Mouse (Mus musculus): ENCODE results near the gene Olfr68. TPM values are rescaled to one million over a fixed set of nuclear protein-coding genes. Genes with fewer than 3 reads are reported as not detected.

The Olfr68 gene
- polyA plus RNA-seq, 1 experiment from 2014 or later, result not detected

DNA sequence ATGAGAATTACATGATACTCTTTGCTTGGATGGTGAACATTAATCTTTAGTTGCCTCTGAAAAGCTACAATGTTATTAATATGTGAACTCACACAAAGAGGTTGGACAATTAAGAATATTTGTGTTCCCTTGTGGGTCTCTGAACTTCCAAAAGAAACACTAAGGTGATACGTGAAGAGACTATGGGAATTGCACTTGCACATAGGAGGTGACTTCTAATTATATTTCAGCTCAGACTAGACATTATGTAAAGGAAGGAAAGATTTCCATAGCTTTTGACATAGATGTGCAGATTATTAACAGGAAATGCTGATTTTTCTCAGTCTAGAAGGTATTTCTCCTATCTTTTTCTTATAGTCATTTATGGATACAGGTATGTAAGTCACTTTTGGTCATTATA lies 49.4 kb downstream of the Olfr68 start, which contains the start of gene Olfr628:
Gene Olfr628, plus strand, starts transcription at position 301 of the 400 bp plus-strand sequence.
- Histone ChIP-seq H3K4me2 (replicated peaks) (no peak within 1 kb of the TSS), H3K27ac (no peak within 1 kb of the TSS), H3K4me1 (no peaks in the 10 kb centered on the region), H3K9ac (no peak within 1 kb of the TSS), H3K27me3 (replicated peaks) (no peaks in the 10 kb centered on the region), H3K9me3 (no peaks in the 10 kb centered on the region), H3K4me3 (no peak within 1 kb of the TSS), H3K36me3 (no peaks in the 10 kb centered on the region)
- 88% methylated on average over 1 of the region's 1 CpGs for WGBS
- no peak for ATAC-seq (ENCODE audit: low FRiP score, low read depth)

Other genes with a start within 250 kb of the Olfr68 start
- gene Olfr612, start 237.0 kb downstream of the Olfr68 start, polyA plus RNA-seq (2016; fragmentation: Nextera tagmentation; extraction: Ambion mirVana), result not detected in 2 replicates
- not detected in 2 replicates for gene Olfr613, start 231.6 kb downstream of the Olfr68 start, polyA plus RNA-seq (2016; fragmentation: Nextera tagmentation; extraction: Ambion mirVana)
- gene Olfr615, start 223.6 kb downstream of the Olfr68 start, polyA plus RNA-seq (2016; fragmentation: Nextera tagmentation; extraction: Ambion mirVana), result not detected in 2 replicates
- gene Olfr616, start 210.6 kb downstream of the Olfr68 start, polyA plus RNA-seq (2016; fragmentation: Nextera tagmentation; extraction: Ambion mirVana), result not detected in 2 replicates
- not detected in 2 replicates for gene Olfr617, start 206.6 kb downstream of the Olfr68 start, polyA plus RNA-seq (2016; fragmentation: Nextera tagmentation; extraction: Ambion mirVana)
- gene Olfr618, start 189.6 kb downstream of the Olfr68 start, polyA plus RNA-seq (2016; fragmentation: Nextera tagmentation; extraction: Ambion mirVana), result not detected in 2 replicates
- not detected in 2 replicates for gene Olfr619, start 179.1 kb downstream of the Olfr68 start, polyA plus RNA-seq (2016; fragmentation: Nextera tagmentation; extraction: Ambion mirVana)
- not detected in 2 replicates for gene Olfr620, start 167.2 kb downstream of the Olfr68 start, polyA plus RNA-seq (2016; fragmentation: Nextera tagmentation; extraction: Ambion mirVana)
- gene Olfr622, start 137.0 kb downstream of the Olfr68 start, polyA plus RNA-seq (2016; fragmentation: Nextera tagmentation; extraction: Ambion mirVana), result not detected in 2 replicates
- gene Olfr623, start 116.0 kb downstream of the Olfr68 start, polyA plus RNA-seq (2016; fragmentation: Nextera tagmentation; extraction: Ambion mirVana), result not detected in 2 replicates
- not detected in 2 replicates for gene Olfr624, start 108.5 kb downstream of the Olfr68 start, polyA plus RNA-seq (2016; fragmentation: Nextera tagmentation; extraction: Ambion mirVana)
- gene Olfr625-ps1, start 97.0 kb downstream of the Olfr68 start, polyA plus RNA-seq (2016; fragmentation: Nextera tagmentation; extraction: Ambion mirVana), result not detected in 2 replicates
- not detected in 2 replicates for gene Olfr243, start 65.0 kb downstream of the Olfr68 start, polyA plus RNA-seq (2016; fragmentation: Nextera tagmentation; extraction: Ambion mirVana)
- not detected in 2 replicates for gene Olfr628, start 49.3 kb downstream of the Olfr68 start, polyA plus RNA-seq (2016; fragmentation: Nextera tagmentation; extraction: Ambion mirVana)
- gene Olfr629, start 34.8 kb downstream of the Olfr68 start, polyA plus RNA-seq (2016; fragmentation: Nextera tagmentation; extraction: Ambion mirVana), result not detected in 2 replicates
- not detected in 2 replicates for gene Olfr630, start 22.4 kb downstream of the Olfr68 start, polyA plus RNA-seq (2016; fragmentation: Nextera tagmentation; extraction: Ambion mirVana)
- not detected in 2 replicates for gene Olfr69, start 8.1 kb downstream of the Olfr68 start, polyA plus RNA-seq (2016; fragmentation: Nextera tagmentation; extraction: Ambion mirVana)
- not detected in 2 replicates for gene Olfr67, start 12.1 kb upstream of the Olfr68 start, polyA plus RNA-seq (2016; fragmentation: Nextera tagmentation; extraction: Ambion mirVana)
- 662 and 699 TPM in 2 replicates for gene Hbb-bt, start 34.3 kb upstream of the Olfr68 start, polyA plus RNA-seq (2016; fragmentation: Nextera tagmentation; extraction: Ambion mirVana)
- 567 and 639 TPM in 2 replicates for gene Hbb-bs, start 48.4 kb upstream of the Olfr68 start, polyA plus RNA-seq (2016; fragmentation: Nextera tagmentation; extraction: Ambion mirVana)
- gene Hbb-bh2, start 60.8 kb upstream of the Olfr68 start, polyA plus RNA-seq (2016; fragmentation: Nextera tagmentation; extraction: Ambion mirVana), result 0.38 TPM in 1 of 2 replicates, not detected in the other
- 483 and 495 TPM in 2 replicates for gene Hbb-bh1, start 63.5 kb upstream of the Olfr68 start, polyA plus RNA-seq (2016; fragmentation: Nextera tagmentation; extraction: Ambion mirVana)
- 6,731 and 6,931 TPM in 2 replicates for gene Hbb-y, start 73.5 kb upstream of the Olfr68 start, polyA plus RNA-seq (2016; fragmentation: Nextera tagmentation; extraction: Ambion mirVana)
- gene Olfr66, start 106.6 kb upstream of the Olfr68 start, polyA plus RNA-seq (2016; fragmentation: Nextera tagmentation; extraction: Ambion mirVana), result not detected in 2 replicates
- not detected in 2 replicates for gene Olfr64, start 114.8 kb upstream of the Olfr68 start, polyA plus RNA-seq (2016; fragmentation: Nextera tagmentation; extraction: Ambion mirVana)
- not detected in 2 replicates for gene Olfr65, start 123.8 kb upstream of the Olfr68 start, polyA plus RNA-seq (2016; fragmentation: Nextera tagmentation; extraction: Ambion mirVana)
- not detected in 2 replicates for gene Olfr631, start 149.1 kb upstream of the Olfr68 start, polyA plus RNA-seq (2016; fragmentation: Nextera tagmentation; extraction: Ambion mirVana)
- not detected in 2 replicates for gene Olfr632, start 154.6 kb upstream of the Olfr68 start, polyA plus RNA-seq (2016; fragmentation: Nextera tagmentation; extraction: Ambion mirVana)
- not detected in 2 replicates for gene Olfr633, start 164.7 kb upstream of the Olfr68 start, polyA plus RNA-seq (2016; fragmentation: Nextera tagmentation; extraction: Ambion mirVana)
- gene Olfr635, start 191.5 kb upstream of the Olfr68 start, polyA plus RNA-seq (2016; fragmentation: Nextera tagmentation; extraction: Ambion mirVana), result not detected in 2 replicates
- gene Olfr638, start 219.0 kb upstream of the Olfr68 start, polyA plus RNA-seq (2016; fragmentation: Nextera tagmentation; extraction: Ambion mirVana), result not detected in 2 replicates
- gene Olfr639, start 237.6 kb upstream of the Olfr68 start, polyA plus RNA-seq (2016; fragmentation: Nextera tagmentation; extraction: Ambion mirVana), result not detected in 2 replicates
- not detected in 2 replicates for gene Olfr640, start 245.9 kb upstream of the Olfr68 start, polyA plus RNA-seq (2016; fragmentation: Nextera tagmentation; extraction: Ambion mirVana)

Measured in neural tube, embryonic 12.5 days (tissue).